Mouse (Mus musculus) CH12.LX (cell line): ENCODE results near the gene Sertad3. TPM values are rescaled to one million over a fixed set of nuclear protein-coding genes. Genes with fewer than 3 reads are reported as not detected.

Experiments
- DNase-seq: peaks from one replicate; pipeline ENCODE4 v3.0.0-alpha.2; 2013; ENCODE audit errors: extremely low read depth
- H3K27ac ChIP-seq: 2 replicates; pipeline ENCODE4 v1.5.1; 2012; ENCODE audit warnings: low read depth, mild to moderate bottlenecking, control low read depth, moderate library complexity; ENCODE audit not compliant: insufficient read depth
- H3K27me3 ChIP-seq: replicated peaks from 2 replicates; pipeline ENCODE3; 2012; ENCODE audit warnings: inconsistent platforms
- H3K36me3 ChIP-seq, 2 experiments: replicated peaks in 1 of 2; 2 replicates each; pipeline versions ENCODE3 to v1.6.1; 2012; ENCODE audit warnings: inconsistent platforms in 1 of 2, low read length in 1 of 2, mild to moderate bottlenecking in 1 of 2, mixed read lengths in 1 of 2, moderate library complexity in 1 of 2; ENCODE audit not compliant: control insufficient read depth in 1 of 2, insufficient read depth in 1 of 2
- H3K4me1 ChIP-seq, 2 experiments: 2 replicates each; pipeline ENCODE4 v1.6.1; 2012; ENCODE audit warnings: inconsistent platforms in 1 of 2, moderate library complexity in 1 of 2; ENCODE audit not compliant: insufficient read depth in 2 of 2, control insufficient read depth in 1 of 2
- H3K4me2 ChIP-seq: 2 replicates; pipeline ENCODE4 v1.6.1; 2012; ENCODE audit warnings: low read depth, mild to moderate bottlenecking, control low read depth; ENCODE audit not compliant: poor library complexity, insufficient read depth, severe bottlenecking
- H3K4me3 ChIP-seq, 3 experiments: fragments of 150-350 bp in 1 of 3; sonication (generic) in 1 of 3; replicated peaks in 1 of 3; 2 replicates each; pipeline versions ENCODE3 to v1.5.1; 2011 to 2012; ENCODE audit warnings: low read depth in 2 of 3, low read length in 2 of 3, mild to moderate bottlenecking in 2 of 3, moderate library complexity in 2 of 3, control low read depth in 1 of 3, improper control_type of control experiment in 1 of 3, inconsistent platforms in 1 of 3, mixed read lengths in 1 of 3; ENCODE audit not compliant: poor library complexity in 1 of 3
- H3K79me2 ChIP-seq: replicated peaks from 2 replicates; pipeline ENCODE4 v1.6.1; 2012; ENCODE audit warnings: mild to moderate bottlenecking, moderate library complexity; ENCODE audit not compliant: control insufficient read depth, poor library complexity, insufficient read depth, severe bottlenecking; ENCODE audit errors: extremely low read depth
- H3K9ac ChIP-seq: 2 replicates; pipeline ENCODE4 v1.6.1; 2012; ENCODE audit warnings: low read depth, mild to moderate bottlenecking, control low read depth, moderate library complexity; ENCODE audit not compliant: insufficient read depth
- H3K9me3 ChIP-seq: replicated peaks from 2 replicates; pipeline ENCODE3; 2012; ENCODE audit warnings: low read length, inconsistent platforms, mixed read lengths
- BHLHE40 ChIP-seq: IDR thresholded peaks from 2 replicates; pipeline ENCODE4 v1.6.1; 2011; ENCODE audit warnings: mild to moderate bottlenecking, low read depth, low read length, improper control_type of control experiment
- CHD2 ChIP-seq: IDR thresholded peaks from 2 replicates; pipeline ENCODE4 v1.6.1; 2011; ENCODE audit warnings: low read length, improper control_type of control experiment
- ELF1 ChIP-seq: IDR thresholded peaks from 2 replicates; pipeline ENCODE4 v1.6.1; 2014; ENCODE audit warnings: low read depth, mild to moderate bottlenecking, inconsistent platforms, low read length, improper control_type of control experiment
- EP300 ChIP-seq: IDR thresholded peaks from 2 replicates; pipeline ENCODE4 v1.6.1; 2011; ENCODE audit warnings: low read length, improper control_type of control experiment
- GABPA ChIP-seq: IDR thresholded peaks from 2 replicates; pipeline ENCODE4 v1.6.1; 2012; ENCODE audit warnings: low read depth, low read length, improper control_type of control experiment, inconsistent platforms; ENCODE audit not compliant: insufficient replicate concordance
- HCFC1 ChIP-seq: IDR thresholded peaks from 2 replicates; pipeline ENCODE4 v1.6.1; 2012; ENCODE audit warnings: low read depth, mild to moderate bottlenecking, inconsistent platforms, low read length, improper control_type of control experiment
- IRF4 ChIP-seq: IDR thresholded peaks from 2 replicates; pipeline ENCODE4 v1.6.1; 2014; ENCODE audit warnings: low read depth, mild to moderate bottlenecking, inconsistent platforms, low read length, improper control_type of control experiment
- JUND ChIP-seq: conservative IDR thresholded peaks from 2 replicates; pipeline ENCODE4 v1.6.1; 2011; ENCODE audit warnings: low read depth, low read length, improper control_type of control experiment
- KAT2A ChIP-seq: IDR thresholded peaks from 2 replicates; pipeline ENCODE4 v1.6.1; 2012; ENCODE audit warnings: low read length, improper control_type of control experiment, inconsistent platforms; ENCODE audit not compliant: insufficient replicate concordance
- MEF2A ChIP-seq: IDR thresholded peaks from 2 replicates; pipeline ENCODE4 v1.6.1; 2014; ENCODE audit warnings: low read depth, mild to moderate bottlenecking, inconsistent platforms, low read length, improper control_type of control experiment, borderline replicate concordance
- MXI1 ChIP-seq: IDR thresholded peaks from 2 replicates; pipeline ENCODE4 v1.6.1; 2011; ENCODE audit warnings: mild to moderate bottlenecking, low read depth, low read length, improper control_type of control experiment
- MYC ChIP-seq: IDR thresholded peaks from 2 replicates; pipeline ENCODE4 v1.6.1; 2011; ENCODE audit warnings: low read depth, mild to moderate bottlenecking, improper control_type of control experiment, low read length
- PAX5 ChIP-seq: IDR thresholded peaks from 2 replicates; pipeline ENCODE4 v1.6.1; 2012; ENCODE audit warnings: low read length, inconsistent platforms, mixed read lengths
- RAD21 ChIP-seq: IDR thresholded peaks from 2 replicates; pipeline ENCODE4 v1.6.1; 2011; ENCODE audit warnings: low read depth, mild to moderate bottlenecking, low read length, improper control_type of control experiment, moderate library complexity
- SMC3 ChIP-seq: IDR thresholded peaks from 2 replicates; pipeline ENCODE4 v1.6.1; 2011; ENCODE audit warnings: low read depth, low read length, improper control_type of control experiment
- TCF12 ChIP-seq: IDR thresholded peaks from 2 replicates; pipeline ENCODE4 v1.6.1; 2014; ENCODE audit warnings: low read depth, mild to moderate bottlenecking, inconsistent platforms, low read length, improper control_type of control experiment
- USF2 ChIP-seq: conservative IDR thresholded peaks from 2 replicates; pipeline ENCODE4 v1.6.1; 2011; ENCODE audit warnings: low read depth, low read length, improper control_type of control experiment
- ZKSCAN1 ChIP-seq: IDR thresholded peaks from 2 replicates; pipeline ENCODE4 v1.6.1; 2012; ENCODE audit warnings: low read depth, inconsistent platforms, low read length, improper control_type of control experiment, borderline replicate concordance
- ZMIZ1 ChIP-seq: IDR thresholded peaks from 2 replicates; pipeline ENCODE4 v1.6.1; 2012; ENCODE audit warnings: low read depth, mild to moderate bottlenecking, inconsistent platforms, low read length, improper control_type of control experiment
- dilution Hi-C: fragments of 300-500 bp; cut with MboI; formaldehyde crosslinking; loops from 2 replicates; pipeline ENCODE4 v1.14.3; 2020; ENCODE audit warnings: low sequenced_read_pairs; ENCODE audit not compliant: extremely low pct_unique_long_range_greater_than_20kb, extremely low pct_ligation_motif_present
- in situ Hi-C: fragments of 300-500 bp; cut with MboI; formaldehyde crosslinking; loops from 3 replicates; pipeline ENCODE4 v1.14.3; 2019; ENCODE audit warnings: low sequenced_read_pairs, low pct_ligation_motif_present, low pct_unique_long_range_greater_than_20kb, mixed read lengths
- polyA plus RNA-seq: library from polyadenylated mRNA; unstranded; fragments of >175 nt; gene quantifications from 2 replicates; pipeline ENCODE4 v1.2.1, GENCODE M21; 2012; ENCODE audit warnings: low read depth; ENCODE audit not compliant: insufficient read length
- total RNA-seq, 2 experiments: library from RNA; depleted of rRNA; stranded (reverse); fragments of 300-350 nt in 1 of 2; fragments of >200 nt in 1 of 2; gene quantifications; 2 replicates each; pipeline ENCODE4 v1.2.3; 2012 to 2014

The Sertad3 gene
- total and polyA plus RNA-seq, 3 experiments = 2.7 to 3.9 (median 2.8) TPM

DNA sequence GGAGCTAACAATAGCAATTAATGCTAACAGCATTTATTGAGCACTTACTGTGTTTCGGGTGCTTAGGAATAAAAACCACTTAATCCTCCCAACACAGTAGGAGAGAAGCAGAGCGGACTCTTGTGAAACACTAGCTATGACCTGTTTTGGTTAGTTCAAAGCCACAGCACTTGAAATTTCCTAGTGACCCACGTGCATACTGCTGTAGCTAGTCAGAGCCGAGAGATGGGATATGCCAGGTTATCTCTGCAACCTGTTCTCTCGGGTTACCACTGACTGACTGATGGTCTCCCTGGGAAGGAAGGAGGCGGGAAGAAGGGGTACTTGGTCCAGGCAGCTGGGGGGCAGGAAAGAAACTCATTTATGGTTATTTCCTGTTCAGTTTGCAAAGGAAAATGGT lies 13.1 kb upstream of the Sertad3 start:
- H3K27ac ChIP-seq = no peak overlapping the region
- no peak overlapping the region for H3K4me2 ChIP-seq
- no peaks in the 10 kb centered on the region for H3K27me3 ChIP-seq
- H3K4me3 ChIP-seq = no peak overlapping the region
- no peak overlapping the region for H3K9ac ChIP-seq
- in situ Hi-C loops (no loop called here), dilution Hi-C loops (no loop called here)
- no peak for DNase-seq
- no peaks in the 10 kb centered on the region for H3K36me3 ChIP-seq
- no peaks in the 10 kb centered on the region for H3K79me2 ChIP-seq
- H3K4me1 ChIP-seq = no peaks in the 10 kb centered on the region
- H3K9me3 ChIP-seq = no peaks in the 10 kb centered on the region
- no peak for TF ChIP-seq GABPA
- no peak for TF ChIP-seq KAT2A
- TF ChIP-seq JUND = no peak
- TF ChIP-seq EP300 = no peak
- TF ChIP-seq ZKSCAN1 = no peak
- TF ChIP-seq MXI1 = no peak
- TF ChIP-seq CHD2 = no peak
- no peak for TF ChIP-seq SMC3
- no peak for TF ChIP-seq TCF12
- TF ChIP-seq HCFC1 = no peak

DNA sequence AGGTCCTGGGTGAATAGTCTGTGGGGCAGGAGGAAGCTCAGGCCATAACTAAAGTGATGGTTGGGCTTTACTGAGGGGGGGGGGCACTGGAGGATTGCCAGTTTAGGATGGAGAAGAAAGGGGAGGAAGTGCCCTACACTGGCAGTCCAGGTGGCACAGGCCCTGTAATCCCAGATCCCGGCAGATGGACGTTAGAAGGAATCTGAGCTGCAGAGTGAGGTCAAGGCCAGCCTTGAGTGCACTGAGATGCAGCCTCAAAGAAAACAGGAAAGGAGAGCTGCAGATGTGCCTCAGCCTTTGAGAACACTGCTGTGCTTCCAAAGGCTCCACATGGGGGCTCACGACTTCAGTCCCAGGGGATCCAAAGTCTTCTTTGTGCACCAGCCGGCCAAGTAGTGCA lies 5.9 kb upstream of the Sertad3 start:
- Histone ChIP-seq H3K27me3 (no peaks in the 10 kb centered on the region), H3K9ac (no peak overlapping the region), H3K9me3 (no peaks in the 10 kb centered on the region), H3K36me3 (no peaks in the 10 kb centered on the region), H3K79me2 (no peaks in the 10 kb centered on the region), H3K4me2 (no peak overlapping the region), H3K4me1 (no peaks in the 10 kb centered on the region), H3K27ac (no peak overlapping the region), H3K4me3 (no peak overlapping the region)
- in situ Hi-C loops = no loop called here
- dilution Hi-C loops = no loop called here
- DNase-seq = no peak
- no peak for TF ChIP-seq ELF1
- TF ChIP-seq MEF2A = no peak
- TF ChIP-seq PAX5 = no peak
- no peak for TF ChIP-seq BHLHE40
- TF ChIP-seq ZKSCAN1 = no peak
- TF ChIP-seq TCF12 = no peak
- TF ChIP-seq JUND = no peak
- TF ChIP-seq USF2 = no peak
- no peak for TF ChIP-seq ZMIZ1
- TF ChIP-seq IRF4 = no peak
- no peak for TF ChIP-seq HCFC1
- no peak for TF ChIP-seq RAD21
- TF ChIP-seq MYC = no peak
- TF ChIP-seq CHD2 = no peak
- no peak for TF ChIP-seq SMC3
